Mouse (Mus musculus) limb, embryonic 14.5 days (tissue): ENCODE results near the gene Inpp5e. TPM values are rescaled to one million over a fixed set of nuclear protein-coding genes. Genes with fewer than 3 reads are reported as not detected.

ENCODE experiments used
- ATAC-seq: fragments of 200-750 bp; cut with Nextera tagmentation; 2 replicates; pipeline ENCODE4 v1.8.0; 2017; ENCODE audit warnings: low read depth, moderate number of reproducible peaks, moderate TSS enrichment; ENCODE audit not compliant: low FRiP score
- DNase-seq: peaks from one replicate; pipeline ENCODE4 v3.0.0-alpha.2; 2015; ENCODE audit warnings: low spot score
- H3K27ac ChIP-seq: fragments of 300-500 bp; sonication (generic); replicated peaks from 2 replicates; pipeline ENCODE4 v1.5.1; 2014; ENCODE audit warnings: low read depth, mild to moderate bottlenecking, low read length, moderate library complexity, mixed read lengths
- H3K27me3 ChIP-seq: fragments of 300-500 bp; sonication (generic); 2 replicates; pipeline ENCODE4 v1.6.1; 2014; ENCODE audit warnings: low read length, mixed read lengths; ENCODE audit not compliant: control insufficient read depth, insufficient read depth
- H3K36me3 ChIP-seq: fragments of 300-500 bp; sonication (generic); 2 replicates; pipeline ENCODE4 v1.6.1; 2014; ENCODE audit warnings: mild to moderate bottlenecking, low read length, moderate library complexity, mixed read lengths; ENCODE audit not compliant: control insufficient read depth, insufficient read depth
- H3K4me1 ChIP-seq: fragments of 300-500 bp; sonication (generic); 2 replicates; pipeline ENCODE4 v1.6.1; 2014; ENCODE audit warnings: antibody characterized with exemption, low read length, mixed read lengths; ENCODE audit not compliant: control insufficient read depth, insufficient read depth
- H3K4me2 ChIP-seq: fragments of 300-500 bp; sonication (generic); replicated peaks from 2 replicates; pipeline ENCODE4 v1.6.1; 2014; ENCODE audit warnings: low read depth, mild to moderate bottlenecking, low read length, moderate library complexity; ENCODE audit not compliant: severe bottlenecking
- H3K4me3 ChIP-seq: fragments of 300-500 bp; sonication (generic); replicated peaks from 2 replicates; pipeline ENCODE4 v1.5.1; 2014; ENCODE audit warnings: low read length
- H3K9ac ChIP-seq: fragments of 300-500 bp; sonication (generic); 2 replicates; pipeline ENCODE4 v1.6.1; 2014; ENCODE audit warnings: mild to moderate bottlenecking, low read depth, low read length, moderate library complexity; ENCODE audit not compliant: severe bottlenecking
- H3K9me3 ChIP-seq: fragments of 300-500 bp; sonication (generic); 2 replicates; pipeline ENCODE4 v1.6.1; 2016; ENCODE audit warnings: low read length; ENCODE audit not compliant: control insufficient read depth
- POLR2A ChIP-seq: fragments of 200-500 bp; IDR thresholded peaks from 2 replicates; pipeline ENCODE4 v1.8.0; 2012; ENCODE audit warnings: inconsistent platforms, mild to moderate bottlenecking, moderate library complexity, borderline replicate concordance; ENCODE audit not compliant: insufficient read depth, insufficient read length; ENCODE audit errors: extremely low read depth
- WGBS: fragments of 180-500 bp; shearing (Covaris S2); extraction: QIAGEN DNeasy Blood & Tissue Kit; methylation state at CpG from one replicate; pipeline ENCODE4 v1.1.7; 2014; 5-methylcytosine and 5-hydroxymethylcytosine counted together
- polyA plus RNA-seq, 2 experiments: library from polyadenylated mRNA; depleted of rRNA in 1 of 2; stranded (reverse) in 1 of 2; unstranded in 1 of 2; fragments of >200 nt; fragmentation: Nextera tagmentation in 1 of 2; extraction: Ambion mirVana in 1 of 2; gene quantifications; 2 replicates each; pipeline versions ENCODE4 v1.2.1 to v1.2.3; 2012 to 2014

Inpp5e gene
- polyA plus RNA-seq, 2 experiments = 16.4 to 36.7 TPM

DNA sequence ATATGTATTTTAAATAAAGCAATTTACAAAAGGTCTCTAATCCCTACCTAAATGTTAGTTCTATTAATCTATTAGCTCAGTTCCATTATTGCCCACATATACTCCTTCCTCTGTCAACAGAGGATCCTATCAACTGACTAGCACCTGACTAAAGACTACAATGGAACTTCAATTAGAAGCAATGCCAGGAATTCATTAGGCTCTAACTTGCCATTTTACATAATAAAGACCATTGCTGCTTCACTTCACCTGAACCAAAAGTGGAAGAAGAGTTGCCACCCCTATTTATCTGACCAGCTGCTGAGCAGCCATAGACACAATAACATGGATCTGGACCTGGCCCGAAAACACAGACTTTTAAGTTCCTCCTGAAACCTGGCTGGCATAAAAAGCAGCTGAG is 33.8 kb upstream of the Inpp5e start:
- no peaks in the 10 kb centered on the region for H3K9me3 ChIP-seq
- no peak overlapping the region for H3K9ac ChIP-seq
- ATAC-seq (no peak), DNase-seq (no peak)
- 93% methylated on average over 1 of the region's 1 CpGs for WGBS
- H3K27ac ChIP-seq = no peak overlapping the region
- no peak overlapping the region for H3K4me2 ChIP-seq
- H3K27me3 ChIP-seq = no peaks in the 10 kb centered on the region
- peaks cover 40% of the 10 kb centered on the region for H3K36me3 ChIP-seq
- no peak for TF ChIP-seq POLR2A
- no peak overlapping the region for H3K4me3 ChIP-seq
- H3K4me1 ChIP-seq = peaks cover 21% of the 10 kb centered on the region

DNA sequence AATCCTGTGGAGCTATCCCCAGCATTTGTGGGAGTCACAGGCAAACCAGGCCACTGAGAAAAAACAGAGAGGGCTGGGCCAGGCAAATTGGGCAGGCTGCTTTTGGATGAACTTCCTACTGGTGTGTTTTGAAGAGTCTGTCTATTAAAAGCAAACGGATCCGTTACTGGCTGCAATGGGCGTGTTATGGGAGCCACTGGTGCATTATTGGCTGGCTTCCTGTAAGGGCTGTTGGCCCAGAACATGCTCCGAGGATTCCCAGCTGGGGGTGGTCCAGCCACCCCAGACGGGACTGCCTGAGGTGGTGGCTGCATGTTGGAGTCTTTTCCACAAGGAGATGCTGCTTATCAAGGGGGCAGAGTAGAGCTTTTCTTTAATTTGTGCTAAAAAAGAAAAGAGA is 32.7 kb upstream of the Inpp5e start:
- H3K9me3 ChIP-seq = no peaks in the 10 kb centered on the region
- DNase-seq (no peak), ATAC-seq (no peak)
- H3K27me3 ChIP-seq = no peaks in the 10 kb centered on the region
- H3K4me3 ChIP-seq = no peak overlapping the region
- no peak overlapping the region for H3K4me2 ChIP-seq
- no peak overlapping the region for H3K9ac ChIP-seq
- peaks cover 16% of the 10 kb centered on the region for H3K4me1 ChIP-seq
- WGBS = 74% methylated on average over 5 of the region's 5 CpGs
- no peak for TF ChIP-seq POLR2A
- H3K27ac ChIP-seq = no peak overlapping the region
- peaks cover 44% of the 10 kb centered on the region for H3K36me3 ChIP-seq

- H3K36me3 ChIP-seq = peaks cover 44% of the 10 kb centered on the region
- no peak for DNase-seq
- no peaks in the 10 kb centered on the region for H3K27me3 ChIP-seq
- H3K9me3 ChIP-seq = no peaks in the 10 kb centered on the region
- TF ChIP-seq POLR2A = no peak
- WGBS = 91% methylated on average over 4 of the region's 4 CpGs
- no peak overlapping the region for H3K4me2 ChIP-seq
- H3K4me3 ChIP-seq = no peak overlapping the region
- no peak overlapping the region for H3K27ac ChIP-seq
- no peak for ATAC-seq
- H3K4me1 ChIP-seq = peaks cover 13% of the 10 kb centered on the region
- H3K9ac ChIP-seq = no peak overlapping the region
Observed at GRCm38 (mm10) chr2:26441261-26441660, 32.3 kb upstream of the Inpp5e start.

GRCm38 (mm10) chr2:26439671-26440070 is 30.7 kb upstream of the Inpp5e start:
- TF ChIP-seq POLR2A = no peak
- no peaks in the 10 kb centered on the region for H3K9me3 ChIP-seq
- no peak overlapping the region for H3K9ac ChIP-seq
- H3K36me3 ChIP-seq = peaks cover 60% of the 10 kb centered on the region
- peaks cover 13% of the 10 kb centered on the region for H3K4me1 ChIP-seq
- no peak overlapping the region for H3K27ac ChIP-seq
- WGBS = 92% methylated on average over 6 of the region's 6 CpGs
- H3K4me2 ChIP-seq = no peak overlapping the region
- no peaks in the 10 kb centered on the region for H3K27me3 ChIP-seq
- no peak overlapping the region for H3K4me3 ChIP-seq
- DNase-seq (no peak), ATAC-seq (no peak)

- no peaks in the 10 kb centered on the region for H3K27me3 ChIP-seq
- H3K4me1 ChIP-seq = peaks cover 5% of the 10 kb centered on the region
- H3K4me3 ChIP-seq = no peak overlapping the region
- peaks cover 73% of the 10 kb centered on the region for H3K36me3 ChIP-seq
- no peak for TF ChIP-seq POLR2A
- H3K4me2 ChIP-seq = no peak overlapping the region
- 0 out of 2 replicates have a peak, but pooled peaks have one; percentile 20 for ATAC-seq
- 90% methylated on average over 7 of the region's 7 CpGs for WGBS
- H3K9ac ChIP-seq = 0 out of 2 replicates have a peak overlapping the region, but pooled peaks have one; percentile 28
- peak; percentile 15 for DNase-seq
- no peak overlapping the region for H3K27ac ChIP-seq
- H3K9me3 ChIP-seq = no peaks in the 10 kb centered on the region
Observed at GRCm38 (mm10) chr2:26438373-26438772, 29.4 kb upstream of the Inpp5e start.

DNA sequence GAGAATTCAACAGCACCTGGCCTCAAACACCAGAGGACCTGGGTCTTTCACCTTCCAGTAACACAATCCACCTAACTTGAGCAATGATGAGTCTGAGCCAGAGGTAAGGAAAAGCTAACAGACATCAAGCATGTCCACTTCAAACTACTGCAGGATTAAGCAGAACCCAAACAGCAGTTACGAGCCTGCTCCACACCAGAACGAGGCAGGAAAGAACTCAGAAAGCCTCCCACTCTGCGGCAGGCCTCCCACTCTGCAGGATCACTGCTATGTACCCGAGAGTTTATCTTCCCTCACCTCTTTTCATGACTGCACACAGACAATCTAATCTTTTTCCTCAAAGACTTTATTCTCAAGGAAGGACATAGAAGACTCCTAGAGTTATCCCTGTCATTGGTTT is 28.2 kb upstream of the Inpp5e start:
- ATAC-seq (no peak), DNase-seq (no peak)
- no peaks in the 10 kb centered on the region for H3K27me3 ChIP-seq
- no peak overlapping the region for H3K4me3 ChIP-seq
- peaks cover 85% of the 10 kb centered on the region for H3K36me3 ChIP-seq
- H3K9ac ChIP-seq = no peak overlapping the region
- H3K4me2 ChIP-seq = no peak overlapping the region
- H3K9me3 ChIP-seq = no peaks in the 10 kb centered on the region
- TF ChIP-seq POLR2A = no peak
- no peaks in the 10 kb centered on the region for H3K4me1 ChIP-seq
- 69% methylated on average over 4 of the region's 4 CpGs for WGBS
- H3K27ac ChIP-seq = no peak overlapping the region
